Mouse (Mus musculus) embryonic facial prominence, embryonic 12.5 days (tissue): ENCODE data around the gene Bicc1. TPM values are rescaled to one million over a fixed set of nuclear protein-coding genes. Genes with fewer than 3 reads are reported as not detected.

Experiments used
- ATAC-seq: fragments of 200-750 bp; cut with Nextera tagmentation; 2 replicates; pipeline ENCODE4 v1.8.0; 2017; ENCODE audit not compliant: insufficient number of reproducible peaks, insufficient read depth, low FRiP score, low TSS enrichment
- H3K27ac ChIP-seq: fragments of 300-500 bp; sonication (generic); 2 replicates; pipeline ENCODE4 v1.5.1; 2016; ENCODE audit warnings: mild to moderate bottlenecking
- H3K27me3 ChIP-seq: fragments of 300-500 bp; sonication (generic); 2 replicates; pipeline ENCODE4 v1.6.1; 2016; ENCODE audit warnings: mild to moderate bottlenecking, moderate library complexity
- H3K36me3 ChIP-seq: fragments of 300-500 bp; sonication (generic); 2 replicates; pipeline ENCODE4 v1.6.1; 2016; ENCODE audit warnings: mild to moderate bottlenecking
- H3K4me1 ChIP-seq: fragments of 300-500 bp; sonication (generic); 2 replicates; pipeline ENCODE4 v1.6.1; 2016
- H3K4me2 ChIP-seq: fragments of 300-500 bp; sonication (generic); replicated peaks from 2 replicates; pipeline ENCODE4 v1.6.1; 2016; ENCODE audit warnings: mild to moderate bottlenecking, moderate library complexity
- H3K4me3 ChIP-seq: fragments of 300-500 bp; sonication (generic); 2 replicates; pipeline ENCODE4 v1.5.1; 2016; ENCODE audit warnings: mild to moderate bottlenecking
- H3K9ac ChIP-seq: fragments of 300-500 bp; sonication (generic); 2 replicates; pipeline ENCODE4 v1.6.1; 2016; ENCODE audit warnings: mild to moderate bottlenecking, moderate library complexity
- H3K9me3 ChIP-seq: fragments of 300-500 bp; sonication (generic); 2 replicates; pipeline ENCODE4 v1.6.1; 2016; ENCODE audit warnings: mild to moderate bottlenecking, moderate library complexity
- WGBS: fragments of 180-500 bp; shearing (Covaris S2); methylation state at CpG from one replicate; pipeline ENCODE4 v1.1.7; 2016; 5-methylcytosine and 5-hydroxymethylcytosine counted together
- polyA plus RNA-seq: library from polyadenylated mRNA; unstranded; fragments of >200 nt; fragmentation: Nextera tagmentation; extraction: Ambion mirVana; gene quantifications from 2 replicates; pipeline ENCODE4 v1.2.1, GENCODE M21; 2016

Gene Bicc1
- polyA plus RNA-seq, 1 experiment from 2014 or later = 24.2 TPM

- Histone ChIP-seq H3K4me1 (0 out of 2 replicates have a peak, but pooled peaks cover 3% of the 10 kb centered on the region), H3K4me3 (no peak overlapping the region), H3K36me3 (no peaks in the 10 kb centered on the region), H3K4me2 (no peak overlapping the region), H3K9me3 (no peaks in the 10 kb centered on the region), H3K27ac (no peak overlapping the region), H3K27me3 (no peaks in the 10 kb centered on the region), H3K9ac (no peak overlapping the region)
- ATAC-seq = no peak
- 85% methylated on average over 4 of the region's 4 CpGs for WGBS
Observed at GRCm38 (mm10) chr10:71181931-71182330, 22.4 kb upstream of the Bicc1 start.

GRCm38 (mm10) chr10:71181091-71181490 is 21.6 kb upstream of the Bicc1 start:
- no peaks in the 10 kb centered on the region for H3K9me3 ChIP-seq
- no peak overlapping the region for H3K4me3 ChIP-seq
- H3K4me1 ChIP-seq = 0 out of 2 replicates have a peak, but pooled peaks cover 3% of the 10 kb centered on the region
- WGBS = 85% methylated on average over 2 of the region's 2 CpGs
- no peak overlapping the region for H3K9ac ChIP-seq
- no peaks in the 10 kb centered on the region for H3K36me3 ChIP-seq
- H3K27ac ChIP-seq = no peak overlapping the region
- no peak for ATAC-seq
- no peak overlapping the region for H3K4me2 ChIP-seq
- H3K27me3 ChIP-seq = no peaks in the 10 kb centered on the region

GRCm38 (mm10) chr10:71180057-71180456 is 20.6 kb upstream of the Bicc1 start:
- H3K4me2 ChIP-seq = no peak overlapping the region
- H3K4me1 ChIP-seq = no peaks in the 10 kb centered on the region
- H3K36me3 ChIP-seq = no peaks in the 10 kb centered on the region
- no peaks in the 10 kb centered on the region for H3K27me3 ChIP-seq
- no peak overlapping the region for H3K9ac ChIP-seq
- no peaks in the 10 kb centered on the region for H3K9me3 ChIP-seq
- no peak for ATAC-seq
- 55% methylated on average over 2 of the region's 2 CpGs for WGBS
- H3K4me3 ChIP-seq = no peak overlapping the region
- H3K27ac ChIP-seq = no peak overlapping the region

GRCm38 (mm10) chr10:71177201-71177600 is 17.7 kb upstream of the Bicc1 start:
- Histone ChIP-seq H3K27me3 (no peaks in the 10 kb centered on the region), H3K4me1 (no peaks in the 10 kb centered on the region), H3K27ac (no peak overlapping the region), H3K4me2 (no peak overlapping the region), H3K9me3 (no peaks in the 10 kb centered on the region), H3K4me3 (no peak overlapping the region), H3K36me3 (no peaks in the 10 kb centered on the region), H3K9ac (no peak overlapping the region)
- ATAC-seq = no peak
- WGBS = 86% methylated on average over 7 of the region's 7 CpGs

- Histone ChIP-seq H3K9me3 (no peaks in the 10 kb centered on the region), H3K9ac (no peak overlapping the region), H3K4me2 (no peak overlapping the region), H3K4me1 (no peaks in the 10 kb centered on the region), H3K4me3 (no peak overlapping the region), H3K36me3 (no peaks in the 10 kb centered on the region), H3K27me3 (no peaks in the 10 kb centered on the region), H3K27ac (no peak overlapping the region)
- no peak for ATAC-seq
- WGBS = 79% methylated on average over 8 of the region's 8 CpGs
Observed at GRCm38 (mm10) chr10:71176341-71176740, 16.8 kb upstream of the Bicc1 start.

GRCm38 (mm10) chr10:71175280-71175679 is 15.8 kb upstream of the Bicc1 start:
- Histone ChIP-seq H3K4me2 (no peak overlapping the region), H3K9ac (no peak overlapping the region), H3K27me3 (no peaks in the 10 kb centered on the region), H3K4me3 (no peak overlapping the region), H3K27ac (no peak overlapping the region), H3K36me3 (no peaks in the 10 kb centered on the region), H3K9me3 (no peaks in the 10 kb centered on the region), H3K4me1 (no peaks in the 10 kb centered on the region)
- WGBS = 90% methylated on average over 15 of the region's 15 CpGs
- ATAC-seq = no peak

- Histone ChIP-seq H3K4me3 (no peak overlapping the region), H3K9me3 (no peaks in the 10 kb centered on the region), H3K4me1 (no peaks in the 10 kb centered on the region), H3K27me3 (no peaks in the 10 kb centered on the region), H3K4me2 (no peak overlapping the region), H3K36me3 (no peaks in the 10 kb centered on the region), H3K27ac (no peak overlapping the region), H3K9ac (no peak overlapping the region)
- ATAC-seq = no peak
- WGBS = 96% methylated on average over 1 of the region's 1 CpGs
Observed at GRCm38 (mm10) chr10:71171414-71171813, 11.9 kb upstream of the Bicc1 start.

GRCm38 (mm10) chr10:71170771-71171170 is 11.3 kb upstream of the Bicc1 start:
- no peak for ATAC-seq
- Histone ChIP-seq H3K4me2 (no peak overlapping the region), H3K27ac (no peak overlapping the region), H3K4me1 (no peaks in the 10 kb centered on the region), H3K27me3 (no peaks in the 10 kb centered on the region), H3K9ac (no peak overlapping the region), H3K4me3 (no peak overlapping the region), H3K9me3 (no peaks in the 10 kb centered on the region), H3K36me3 (no peaks in the 10 kb centered on the region)
- WGBS = 90% methylated on average over 5 of the region's 5 CpGs

- H3K9me3 ChIP-seq = no peaks in the 10 kb centered on the region
- no peak overlapping the region for H3K27ac ChIP-seq
- H3K4me2 ChIP-seq = no peak overlapping the region
- no peaks in the 10 kb centered on the region for H3K36me3 ChIP-seq
- H3K9ac ChIP-seq = no peak overlapping the region
- WGBS = 91% methylated on average over 10 of the region's 10 CpGs
- ATAC-seq = no peak
- H3K27me3 ChIP-seq = no peaks in the 10 kb centered on the region
- no peak overlapping the region for H3K4me3 ChIP-seq
- H3K4me1 ChIP-seq = no peaks in the 10 kb centered on the region
Observed at GRCm38 (mm10) chr10:71169811-71170210, 10.3 kb upstream of the Bicc1 start.

- Histone ChIP-seq H3K9ac (no peak overlapping the region), H3K9me3 (no peaks in the 10 kb centered on the region), H3K36me3 (no peaks in the 10 kb centered on the region), H3K27me3 (no peaks in the 10 kb centered on the region), H3K4me3 (no peak overlapping the region), H3K4me2 (no peak overlapping the region), H3K27ac (no peak overlapping the region), H3K4me1 (no peaks in the 10 kb centered on the region)
- no peak for ATAC-seq
- 48% methylated on average over 4 of the region's 4 CpGs for WGBS
Observed at GRCm38 (mm10) chr10:71169171-71169570, 9.7 kb upstream of the Bicc1 start.

GRCm38 (mm10) chr10:71160449-71160848 is 949 bp upstream of the Bicc1 start:
- no peak overlapping the region for H3K4me3 ChIP-seq
- H3K4me2 ChIP-seq = no peak overlapping the region
- H3K27me3 ChIP-seq = peaks cover 9% of the 10 kb centered on the region; the same call in 1 of the 2 replicates
- H3K36me3 ChIP-seq = no peaks in the 10 kb centered on the region
- 0 out of 2 replicates have a peak, but pooled peaks cover 4% of the 10 kb centered on the region for H3K4me1 ChIP-seq
- H3K9me3 ChIP-seq = no peaks in the 10 kb centered on the region
- no peak overlapping the region for H3K9ac ChIP-seq
- 81% methylated on average over 12 of the region's 12 CpGs for WGBS
- no peak for ATAC-seq
- no peak overlapping the region for H3K27ac ChIP-seq

- H3K4me2 ChIP-seq = peak overlapping the region; percentile 85
- H3K4me3 ChIP-seq = peak overlapping the region; percentile 67
- no peaks in the 10 kb centered on the region for H3K36me3 ChIP-seq
- H3K27ac ChIP-seq = peak overlapping the region; percentile 69
- H3K9me3 ChIP-seq = no peaks in the 10 kb centered on the region
- peaks cover 9% of the 10 kb centered on the region; the same call in 1 of the 2 replicates for H3K27me3 ChIP-seq
- peak overlapping the region; percentile 88 for H3K9ac ChIP-seq
- under 1% methylated on average over 55 of the region's 65 CpGs for WGBS
- 0 out of 2 replicates have a peak, but pooled peaks cover 4% of the 10 kb centered on the region for H3K4me1 ChIP-seq
- ATAC-seq = peak; percentile 79
Observed at GRCm38 (mm10) chr10:71158940-71159675, 392 bp downstream of the Bicc1 start.
